Mouse (Mus musculus) right cerebral cortex, adult 2 months (tissue): ENCODE measurements around the gene Ccdc87.
A peak's percentile ranks its signal among the peaks of the same experiment; 100 is the strongest.
"Not testable (repeated sequence)": the region's sequence is repeated elsewhere in the genome, so short reads cannot be mapped to it uniquely, and the experiment has no call there.

Experiments used
- DNase-seq, 2 experiments: peaks; one replicate each; pipeline ENCODE4 v3.0.0; 2021 to 2022; ENCODE audit warnings: low spot score in 2 of 2

Gene Ccdc87

DNA sequence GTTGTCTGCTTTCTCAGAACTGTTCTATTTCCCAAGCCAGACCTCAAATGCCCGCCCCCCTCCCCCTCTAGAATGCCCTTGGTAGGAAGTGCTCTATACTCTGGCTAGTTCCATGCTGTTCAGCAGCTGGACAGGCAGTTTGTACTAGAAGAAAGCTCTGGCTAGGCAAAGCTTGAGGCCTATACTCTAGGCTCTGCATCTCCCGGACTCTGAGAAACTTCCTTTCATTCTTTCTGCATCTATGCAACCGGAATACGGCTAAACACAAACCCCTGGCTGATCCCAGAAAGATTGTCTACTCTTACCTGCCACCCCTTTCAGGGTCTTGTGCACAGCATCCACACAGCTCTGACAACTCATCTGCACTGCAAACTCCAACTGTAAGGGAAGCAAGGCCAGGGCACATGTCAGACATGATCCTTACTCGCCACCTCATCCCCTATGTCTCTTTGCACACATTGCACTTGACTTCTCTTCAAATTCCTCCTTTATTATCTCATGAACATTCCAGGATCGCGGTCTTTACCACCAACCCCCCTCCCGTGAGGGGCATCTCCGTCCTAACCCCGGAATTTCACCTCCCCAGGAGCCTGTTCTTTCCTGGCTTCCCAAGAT is 533 bp upstream of the Ccdc87 start:
- DNase-seq = no peak

- DNase-seq = no peak
Observed at GRCm38 (mm10) chr19:4840848-4841247, 1.7 kb downstream of the Ccdc87 start.

DNA sequence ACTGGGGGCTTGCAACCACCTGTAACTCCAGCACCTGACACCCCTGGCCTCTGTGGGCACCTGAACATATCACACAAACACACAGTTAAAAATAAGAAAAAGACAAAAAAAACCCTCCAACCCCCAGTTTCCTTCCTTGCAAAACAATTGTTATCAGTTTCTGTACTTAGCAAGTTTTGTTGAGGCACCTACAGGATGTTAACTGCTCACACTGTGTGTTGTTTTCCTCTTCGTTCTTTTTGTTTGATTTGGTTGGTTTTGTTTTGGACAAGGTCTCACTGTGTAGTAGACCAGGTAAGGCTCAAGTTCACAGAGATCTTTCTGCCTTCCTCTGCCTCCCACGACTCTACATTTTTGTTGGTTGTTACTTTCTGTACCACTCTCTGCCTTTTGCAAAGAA is 3.4 kb downstream of the Ccdc87 start:
- no peak for DNase-seq

DNA sequence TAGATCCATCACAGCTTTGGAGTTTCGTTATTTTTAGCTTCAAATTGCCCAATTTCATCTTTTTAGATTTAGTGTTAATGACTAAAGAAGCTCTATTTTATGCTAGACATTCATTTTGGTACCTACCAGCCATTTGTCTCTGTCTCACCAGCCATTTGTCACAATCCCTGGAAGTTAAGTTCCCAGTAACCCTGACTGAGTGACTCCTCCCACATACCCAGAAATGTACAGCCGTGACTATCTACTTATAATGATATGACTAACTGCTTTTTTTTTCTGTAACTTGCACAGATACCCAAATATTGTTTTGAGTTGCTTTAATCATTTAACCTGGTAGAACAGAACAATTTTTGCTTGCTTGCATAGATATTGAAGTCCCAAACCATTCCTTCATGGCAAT is 6.7 kb downstream of the Ccdc87 start:
- no peak for DNase-seq

DNA sequence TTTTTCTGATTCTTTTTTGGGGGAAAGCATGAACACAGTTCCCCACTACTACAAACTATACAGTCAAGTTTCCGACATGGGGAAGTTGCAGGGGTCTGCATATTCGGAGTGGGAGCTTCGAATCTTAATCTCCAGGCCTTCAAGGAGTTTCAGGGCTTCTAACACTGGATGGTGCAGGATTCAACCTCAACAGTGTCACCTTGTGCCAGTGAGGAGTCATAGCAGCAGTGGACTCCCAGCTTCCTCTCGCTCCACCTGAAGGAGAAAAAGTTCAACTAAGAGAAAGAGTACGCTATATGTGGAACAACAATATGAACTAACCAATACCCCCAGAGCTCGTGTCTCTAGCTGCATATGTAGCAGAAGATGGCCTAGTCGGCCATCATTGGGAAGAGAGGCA is 8.3 kb downstream of the Ccdc87 start:
- DNase-seq = peak in 1 of 2 experiments; percentile 27

DNA sequence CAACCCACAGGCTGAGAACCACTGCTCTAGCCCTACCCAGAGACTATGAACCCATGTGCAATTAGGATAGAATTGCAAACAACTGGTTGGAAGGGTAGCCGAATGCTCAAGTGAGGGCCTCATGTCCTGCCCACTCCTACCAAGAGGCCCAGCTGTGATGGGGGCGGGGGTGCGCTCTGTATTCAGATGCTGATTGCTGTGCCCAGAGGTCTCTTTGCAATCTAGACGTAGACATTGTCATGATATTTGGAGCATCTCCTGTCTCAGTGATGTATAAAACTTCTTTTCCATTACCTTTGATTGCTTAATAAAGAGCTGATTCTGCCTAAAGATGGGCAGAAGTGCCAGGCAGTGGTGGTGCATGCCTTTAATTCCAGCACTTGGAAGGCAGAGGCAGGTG is 10.6 kb downstream of the Ccdc87 start:
- DNase-seq = no peak

GRCm38 (mm10) chr19:4850281-4850680 is 11.1 kb downstream of the Ccdc87 start:
- DNase-seq = no peak

GRCm38 (mm10) chr19:4854552-4855469 is 15.6 kb downstream of the Ccdc87 start, which contains the start of gene Ctsf:
Gene Ctsf, plus strand, starts transcription at chr19:4855130.
- DNase-seq = peak; percentile 90 to 93

DNA sequence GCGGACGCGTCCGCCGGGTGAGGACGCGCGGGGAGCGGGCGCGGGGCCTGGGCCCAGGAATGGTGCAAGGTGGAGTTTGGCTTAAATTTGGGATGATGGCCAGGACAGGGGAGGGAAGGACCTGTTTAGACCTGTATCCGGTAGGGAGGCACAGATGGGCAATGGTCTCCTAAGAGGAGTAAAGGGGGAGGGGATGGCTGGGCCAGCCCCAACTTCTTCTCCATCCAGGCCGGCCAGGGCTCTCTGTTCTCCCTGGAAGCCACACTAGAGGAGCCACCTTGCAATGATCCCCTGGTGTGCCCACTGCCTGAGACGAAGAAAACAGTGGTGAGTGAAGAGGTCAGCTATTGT is 16.3 kb downstream of the Ccdc87 start:
- no peak for DNase-seq

- no peak for DNase-seq
Observed at GRCm38 (mm10) chr19:4855951-4856350, 16.8 kb downstream of the Ccdc87 start.

DNA sequence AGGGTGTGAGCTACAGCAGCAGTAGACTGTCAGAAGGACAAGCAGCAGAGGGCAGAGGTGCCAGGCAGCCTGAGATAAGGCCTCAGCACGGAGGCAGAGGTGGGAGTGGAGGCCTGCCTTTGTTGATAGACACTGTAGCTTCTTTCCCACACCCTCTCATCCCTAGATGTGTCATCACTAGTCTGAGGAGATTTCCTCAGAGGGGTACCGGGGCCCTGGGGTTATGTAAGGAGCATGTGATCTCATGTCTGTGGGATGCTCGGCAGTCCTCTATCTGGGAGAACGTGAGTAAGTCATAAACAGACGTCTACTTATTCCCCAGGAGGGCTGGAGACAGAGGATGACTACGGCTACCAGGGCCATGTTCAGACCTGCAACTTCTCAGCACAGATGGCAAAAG is 19.9 kb downstream of the Ccdc87 start:
- peak; percentile 31 to 49 for DNase-seq

DNA sequence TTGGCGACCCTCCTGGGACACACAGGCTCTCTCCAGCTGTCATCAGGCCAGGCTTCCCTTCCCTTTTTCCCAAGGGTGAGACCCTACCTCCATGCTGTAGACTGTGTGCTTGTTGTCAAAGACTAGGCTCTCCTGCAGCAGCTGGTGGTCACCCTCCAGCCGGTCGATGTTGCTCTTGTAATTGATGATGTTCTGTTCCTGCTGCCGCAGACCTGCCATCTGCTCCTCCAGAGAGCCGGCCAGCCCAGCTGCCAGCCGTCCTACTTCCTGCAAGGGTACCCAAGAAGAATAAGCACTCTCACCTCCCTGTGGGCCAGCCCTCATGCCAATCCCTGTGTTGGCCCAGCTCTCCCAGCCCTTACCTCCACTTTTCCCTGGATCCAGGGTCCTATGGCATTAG is 23.9 kb downstream of the Ccdc87 start:
- no peak for DNase-seq

DNA sequence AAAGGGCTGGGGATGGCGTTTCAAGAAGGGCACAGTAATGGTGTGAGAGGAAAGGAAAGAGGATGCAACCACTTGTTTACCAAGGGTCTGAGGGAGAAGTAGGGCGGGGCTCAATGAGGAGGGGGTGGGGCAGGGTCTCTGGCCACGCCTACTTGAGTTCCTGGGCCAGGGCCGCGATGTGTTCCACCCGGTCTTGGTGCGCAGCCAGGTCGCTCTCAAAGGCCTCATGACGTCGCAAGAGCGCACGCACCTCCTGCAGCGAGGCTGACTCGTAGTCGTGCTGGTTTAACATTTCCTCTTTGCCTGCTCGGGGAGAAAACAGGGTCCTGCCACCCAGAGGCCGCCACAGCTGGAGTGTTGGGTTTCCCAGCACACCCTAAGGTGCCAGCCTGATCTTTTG is 26.0 kb downstream of the Ccdc87 start:
- DNase-seq = no peak

DNA sequence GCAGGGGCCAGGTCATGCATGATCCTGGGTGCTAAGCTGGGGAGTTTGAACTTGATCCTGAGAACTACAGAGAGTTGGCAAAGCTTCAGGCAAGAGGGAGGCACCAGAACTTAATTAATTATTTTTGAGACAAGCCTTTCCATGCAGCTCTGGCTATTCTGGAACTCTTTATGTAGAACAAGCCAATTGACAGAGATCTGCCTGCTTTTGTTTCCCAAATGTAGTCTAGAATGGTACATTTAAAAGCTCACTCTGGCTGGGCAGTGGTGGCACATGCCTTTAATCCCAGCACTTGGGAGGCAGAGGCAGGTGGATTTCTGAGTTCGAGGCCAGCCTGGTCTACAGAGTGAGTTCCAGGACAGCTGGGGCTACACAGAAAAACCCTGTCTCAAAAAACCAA is 35.4 kb downstream of the Ccdc87 start:
- DNase-seq = not testable (repeated sequence)

GRCm38 (mm10) chr19:4876241-4876640 is 37.1 kb downstream of the Ccdc87 start:
- no peak for DNase-seq

DNA sequence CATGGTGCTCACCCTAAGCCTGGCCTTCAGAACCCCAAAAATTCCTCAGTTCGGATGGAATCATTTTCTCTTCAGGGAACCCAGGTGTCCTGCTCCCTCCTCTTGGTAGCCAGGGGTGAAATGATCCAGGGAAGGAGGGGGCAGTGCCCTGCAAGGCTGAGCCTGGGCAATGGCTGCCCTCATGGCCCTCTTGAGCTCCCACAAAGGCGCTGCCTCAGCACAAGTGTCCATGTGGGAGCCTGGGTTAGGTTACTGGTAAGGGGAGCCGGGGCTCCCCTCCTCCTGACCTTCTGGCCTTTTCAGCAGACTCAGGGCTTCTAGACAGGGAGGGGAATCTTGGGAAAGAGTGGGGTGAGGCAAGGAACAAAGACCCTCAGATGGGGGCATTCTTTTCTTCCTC is 37.6 kb downstream of the Ccdc87 start:
- no peak for DNase-seq

DNA sequence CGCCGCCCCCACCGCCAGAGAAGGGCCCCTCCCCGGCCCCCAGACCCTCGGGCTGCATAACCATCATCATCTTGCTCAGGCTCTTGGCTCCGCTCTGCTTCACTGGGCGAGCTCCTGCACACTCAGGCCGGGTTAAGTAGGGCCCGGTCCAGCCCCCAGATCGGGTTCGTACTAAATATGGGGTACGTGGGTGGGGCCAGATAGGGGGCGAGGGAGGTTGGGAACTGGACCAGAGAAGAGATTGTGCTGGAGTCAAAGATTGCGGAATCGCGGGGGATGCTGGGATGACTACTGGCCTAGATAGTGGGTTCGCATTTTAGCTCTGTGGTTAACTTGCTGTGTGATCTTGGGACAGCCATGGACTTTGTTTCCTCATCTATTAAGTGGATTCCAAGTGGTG is 38.6 kb downstream of the Ccdc87 start, which contains the start of gene Actn3:
Actn3 (minus strand) TSS at position 125 of the 400 bp plus-strand sequence.
- no peak for DNase-seq

DNA sequence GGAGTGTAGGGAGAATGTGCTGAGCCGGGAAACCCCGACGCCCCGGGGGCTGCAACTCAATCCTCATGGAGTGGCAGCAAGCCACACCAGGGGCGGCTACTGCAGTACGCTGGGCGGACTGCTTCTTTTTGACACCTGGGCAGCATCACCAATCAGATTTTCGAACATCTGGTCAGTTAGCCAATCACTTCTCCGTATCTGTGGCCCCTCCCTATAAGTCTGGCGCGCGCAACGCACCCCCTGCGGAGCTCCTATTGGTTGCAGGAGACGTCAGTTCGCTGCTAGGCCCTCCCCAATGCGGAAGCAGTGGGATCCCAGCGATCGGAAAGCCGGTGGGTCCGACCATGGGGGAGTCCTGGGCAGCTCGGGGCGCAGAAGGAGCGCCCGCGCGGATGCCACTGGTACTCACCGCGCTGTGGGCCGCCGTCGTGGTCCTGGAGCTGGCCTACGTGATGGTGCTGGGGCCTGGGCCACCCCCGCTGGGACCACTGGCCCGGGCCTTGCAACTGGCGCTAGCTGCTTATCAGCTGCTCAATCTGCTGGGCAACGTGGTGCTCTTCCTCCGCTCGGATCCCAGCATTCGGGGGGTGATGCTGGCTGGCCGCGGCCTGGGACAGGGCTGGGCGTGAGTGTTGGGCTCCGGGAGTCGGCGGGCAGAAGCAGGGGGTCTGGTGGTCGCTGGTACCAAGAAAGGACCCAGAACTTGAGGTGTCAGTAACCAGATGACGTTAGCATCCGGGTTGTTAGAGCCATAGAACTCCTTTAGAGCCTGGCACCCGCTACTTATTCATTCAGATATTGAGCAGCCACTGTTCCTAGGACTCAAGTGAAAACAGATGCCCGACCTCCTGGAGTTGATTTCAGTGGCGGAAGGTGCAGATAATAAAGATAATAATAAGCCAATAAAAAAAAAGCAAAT is 39.5 kb downstream of the Ccdc87 start, which contains the start of gene Zdhhc24:
Zdhhc24 (plus strand) TSS at position 264 of the 919 bp plus-strand sequence.
- DNase-seq = peak; percentile 96 to 97

DNA sequence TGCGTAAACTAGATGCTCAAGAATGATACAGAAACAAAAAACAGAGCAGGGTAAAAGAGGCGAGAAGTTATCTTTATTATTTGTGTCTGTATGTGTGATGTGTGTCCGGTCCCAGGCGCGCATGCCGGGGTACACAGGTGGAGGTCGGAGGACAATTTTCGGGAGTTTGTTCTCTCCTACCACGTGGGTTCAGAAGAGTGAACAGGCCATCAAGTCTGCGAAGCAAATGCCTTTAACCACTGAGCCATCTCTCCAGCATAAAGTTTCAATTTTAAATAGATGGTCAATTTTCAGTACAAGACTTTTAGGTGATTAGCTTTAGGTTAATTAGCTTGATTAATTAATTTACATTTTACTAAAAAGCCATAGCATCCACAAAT is 40.1 kb downstream of the Ccdc87 start:
- no peak for DNase-seq

DNA sequence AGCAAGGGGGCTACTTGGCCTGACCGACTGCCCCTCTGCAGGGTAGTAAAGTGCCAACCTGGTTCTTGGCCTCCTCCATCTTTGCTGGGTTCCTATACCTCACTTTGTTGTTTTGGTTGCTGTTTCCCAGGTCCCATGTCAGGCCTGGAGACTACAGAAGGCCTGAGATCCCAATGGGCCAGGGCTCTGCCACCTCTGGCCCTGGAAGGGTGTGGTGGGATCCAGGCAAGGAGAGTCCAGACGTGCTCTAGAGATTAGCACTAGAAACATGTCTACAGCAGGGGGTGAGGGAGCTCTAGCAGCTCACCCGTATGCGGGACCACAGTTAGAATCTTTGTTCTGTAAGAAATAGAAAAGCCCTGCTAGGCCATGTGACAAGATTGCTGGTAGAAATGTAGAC is 44.8 kb downstream of the Ccdc87 start:
- DNase-seq = no peak

DNA sequence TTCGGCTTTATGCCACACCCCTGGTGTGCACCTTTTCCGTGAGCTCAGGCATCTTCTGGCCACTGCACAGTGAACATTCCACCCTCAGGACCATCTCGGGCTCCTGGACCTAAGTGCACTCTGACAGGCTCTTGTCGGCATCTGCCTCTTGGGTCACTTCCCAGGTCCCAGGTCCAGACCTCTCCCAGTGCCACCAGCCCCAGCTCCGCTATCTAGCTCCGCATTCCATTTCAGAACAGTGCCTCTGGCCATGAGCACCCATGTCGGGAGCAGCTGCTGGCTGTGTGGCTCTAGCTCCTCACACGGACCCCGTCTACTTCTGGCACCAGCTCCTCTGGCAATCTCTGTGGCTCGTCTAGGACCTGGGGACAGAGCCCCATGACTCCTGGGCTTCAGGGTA is 50.6 kb downstream of the Ccdc87 start:
- no peak for DNase-seq

GRCm38 (mm10) chr19:4891798-4892197 is 52.6 kb downstream of the Ccdc87 start:
- DNase-seq = no peak
